Mouse (Mus musculus) midbrain, embryonic 16.5 days (tissue): ENCODE results near the gene Olfr446. TPM values are rescaled to one million over a fixed set of nuclear protein-coding genes. Genes with fewer than 3 reads are reported as not detected.

Experiments used
- ATAC-seq: fragments of 200-750 bp; cut with Nextera tagmentation; 2 replicates; pipeline ENCODE4 v1.8.0; 2017; ENCODE audit warnings: moderate TSS enrichment
- H3K27ac ChIP-seq: fragments of 300-500 bp; sonication (generic); 2 replicates; pipeline ENCODE4 v1.5.1; 2014; ENCODE audit warnings: mild to moderate bottlenecking, low read length, mixed read lengths
- H3K27me3 ChIP-seq: fragments of 300-500 bp; sonication (generic); 2 replicates; pipeline ENCODE4 v1.6.1; 2014; ENCODE audit warnings: low read depth, low read length, mixed read lengths; ENCODE audit not compliant: control insufficient read depth, insufficient read depth
- H3K36me3 ChIP-seq: fragments of 300-500 bp; sonication (generic); 2 replicates; pipeline ENCODE4 v1.6.1; 2014; ENCODE audit warnings: mild to moderate bottlenecking, low read length, moderate library complexity, mixed read lengths; ENCODE audit not compliant: control insufficient read depth, insufficient read depth
- H3K4me1 ChIP-seq: fragments of 300-500 bp; sonication (generic); 2 replicates; pipeline ENCODE4 v1.6.1; 2014; ENCODE audit warnings: mild to moderate bottlenecking, low read length, mixed read lengths; ENCODE audit not compliant: control insufficient read depth, insufficient read depth
- H3K4me2 ChIP-seq: fragments of 300-500 bp; sonication (generic); 2 replicates; pipeline ENCODE4 v1.6.1; 2014; ENCODE audit warnings: mild to moderate bottlenecking, low read length, mixed read lengths
- H3K4me3 ChIP-seq: fragments of 300-500 bp; sonication (generic); 2 replicates; pipeline ENCODE4 v1.5.1; 2014; ENCODE audit warnings: low read depth, mild to moderate bottlenecking, low read length, moderate library complexity, mixed read lengths
- H3K9ac ChIP-seq: fragments of 300-500 bp; sonication (generic); 2 replicates; pipeline ENCODE4 v1.6.1; 2014; ENCODE audit warnings: low read depth, low read length, mixed read lengths
- H3K9me3 ChIP-seq: fragments of 300-500 bp; sonication (generic); replicated peaks from 2 replicates; pipeline ENCODE4 v1.6.1; 2014; ENCODE audit warnings: mild to moderate bottlenecking, low read length, mixed read lengths; ENCODE audit not compliant: control insufficient read depth, poor library complexity, severe bottlenecking
- WGBS: fragments of 180-500 bp; shearing (Covaris S2); extraction: QIAGEN DNeasy Blood & Tissue Kit; methylation state at CpG from one replicate; pipeline ENCODE4 v1.1.7; 2014; 5-methylcytosine and 5-hydroxymethylcytosine counted together
- polyA plus RNA-seq: library from polyadenylated mRNA; unstranded; fragments of >200 nt; fragmentation: Nextera tagmentation; extraction: Ambion mirVana; gene quantifications from 2 replicates; pipeline ENCODE4 v1.2.1, GENCODE M21; 2015

Olfr446 gene
- not detected in 2 replicates for polyA plus RNA-seq

DNA sequence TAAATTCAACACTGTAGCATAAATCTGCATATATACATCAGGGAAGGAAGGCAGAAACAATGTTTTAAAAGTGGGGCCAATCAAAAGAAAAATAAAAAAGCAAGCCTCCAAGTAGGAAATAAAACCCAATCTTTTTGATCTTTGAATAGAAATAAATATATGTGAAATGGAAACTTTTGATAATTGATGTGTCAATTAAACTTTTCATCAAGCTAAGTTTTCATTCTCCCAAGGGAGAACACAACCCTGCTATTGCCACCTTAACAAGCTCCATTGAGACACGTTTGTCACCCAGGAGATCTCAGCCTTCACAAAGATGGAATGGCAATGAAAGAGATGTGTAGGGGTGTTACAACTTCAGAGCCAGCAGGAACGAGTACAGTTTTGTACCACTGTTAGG, at the start of gene Olfr446:
TSS of gene Olfr446 (plus strand) at position 301 of the 400 bp plus-strand sequence.
- H3K9me3 ChIP-seq = no peaks in the 10 kb centered on the region
- no peak within 1 kb of the TSS for H3K4me3 ChIP-seq
- no peak within 1 kb of the TSS for H3K9ac ChIP-seq
- no peak within 1 kb of the TSS for H3K27ac ChIP-seq
- no peak for ATAC-seq
- H3K36me3 ChIP-seq = no peaks in the 10 kb centered on the region
- no peaks in the 10 kb centered on the region for H3K4me1 ChIP-seq
- H3K27me3 ChIP-seq = no peaks in the 10 kb centered on the region
- H3K4me2 ChIP-seq = no peak within 1 kb of the TSS
- 69% methylated on average over 2 of the region's 2 CpGs for WGBS

DNA sequence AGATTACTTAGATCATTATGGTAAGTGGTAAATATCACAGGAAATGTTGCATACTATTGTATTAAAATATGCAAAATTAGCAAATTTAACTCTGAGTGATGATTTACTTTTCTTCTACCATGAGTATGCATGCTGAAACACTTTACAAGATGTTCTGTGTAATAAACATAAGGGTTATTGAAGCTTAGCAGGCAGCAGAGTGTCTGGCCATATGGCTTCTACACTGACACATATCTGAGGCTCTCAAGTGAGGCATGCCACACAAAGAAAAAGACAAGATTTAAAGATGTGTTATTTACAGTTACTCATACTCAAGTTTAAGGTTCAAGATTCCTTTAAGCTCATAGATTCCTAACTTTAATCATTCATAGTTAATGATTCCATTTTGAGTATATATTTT, 44.9 kb upstream of the Olfr446 start:
- no peak overlapping the region for H3K9ac ChIP-seq
- no peak overlapping the region for H3K4me2 ChIP-seq
- H3K9me3 ChIP-seq = no peaks in the 10 kb centered on the region
- no peaks in the 10 kb centered on the region for H3K4me1 ChIP-seq
- no peak overlapping the region for H3K27ac ChIP-seq
- no peak overlapping the region for H3K4me3 ChIP-seq
- H3K36me3 ChIP-seq = no peaks in the 10 kb centered on the region
- ATAC-seq = no peak
- no peaks in the 10 kb centered on the region for H3K27me3 ChIP-seq

DNA sequence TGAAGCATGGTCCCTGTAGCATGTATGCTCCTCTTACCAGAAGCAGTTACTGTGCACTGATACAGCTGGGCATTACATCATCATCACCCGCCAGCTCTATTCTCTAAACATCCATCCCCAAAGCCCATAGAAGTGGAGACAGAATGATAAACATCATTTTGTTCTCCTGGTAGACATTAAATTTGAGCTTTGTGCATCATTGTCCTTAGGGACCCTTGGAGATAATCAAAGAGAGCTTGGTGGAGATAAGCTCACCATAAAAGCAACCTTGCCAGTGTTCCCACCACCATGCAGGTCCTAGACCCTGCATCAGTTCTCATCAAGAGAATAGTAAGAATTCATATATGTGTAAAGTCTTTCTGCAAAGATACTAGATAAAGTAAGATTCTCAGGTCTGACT, 31.0 kb upstream of the Olfr446 start, which contains the start of gene Olfr448:
TSS of gene Olfr448 (plus strand) at position 301 of the 400 bp plus-strand sequence.
- Histone ChIP-seq H3K9me3 (no peaks in the 10 kb centered on the region), H3K27ac (no peak within 1 kb of the TSS)
- ATAC-seq = no peak

GRCm38 (mm10) chr6:42900345-42900744, 20.8 kb upstream of the Olfr446 start:
- ATAC-seq = no peak
- H3K4me3 ChIP-seq = no peak overlapping the region
- H3K27ac ChIP-seq = no peak overlapping the region
- no peak overlapping the region for H3K9ac ChIP-seq
- no peaks in the 10 kb centered on the region for H3K36me3 ChIP-seq
- H3K4me2 ChIP-seq = no peak overlapping the region
- H3K9me3 ChIP-seq = no peaks in the 10 kb centered on the region
- 28% methylated on average over 1 of the region's 1 CpGs for WGBS
- H3K27me3 ChIP-seq = no peaks in the 10 kb centered on the region
- no peaks in the 10 kb centered on the region for H3K4me1 ChIP-seq

More for the DNA sequence above, 31.0 kb upstream of the Olfr446 start, which contains the start of gene Olfr448:
- Histone ChIP-seq H3K4me2 (no peak within 1 kb of the TSS), H3K9ac (no peak within 1 kb of the TSS), H3K4me1 (no peaks in the 10 kb centered on the region), H3K27me3 (no peaks in the 10 kb centered on the region), H3K36me3 (no peaks in the 10 kb centered on the region), H3K4me3 (no peak within 1 kb of the TSS)
- 87% methylated on average over 1 of the region's 1 CpGs for WGBS

DNA sequence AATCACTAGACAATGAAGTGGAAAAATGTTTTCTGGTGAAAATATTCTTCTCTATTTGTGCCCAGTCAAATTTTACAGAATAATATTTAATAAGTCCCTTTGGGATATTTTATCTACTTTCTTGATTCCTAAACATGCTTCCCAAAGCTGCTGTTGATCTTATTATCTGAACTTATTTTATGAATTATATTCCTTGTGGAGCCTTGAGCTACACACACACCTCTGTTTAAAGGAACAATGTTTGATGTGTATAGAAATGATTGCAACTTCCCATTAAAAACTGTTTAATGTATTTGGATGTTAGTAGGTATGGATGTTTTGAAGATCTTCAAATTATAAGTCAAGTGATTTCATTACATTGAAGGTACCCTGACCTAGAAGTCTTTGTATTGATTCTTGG, 12.6 kb upstream of the Olfr446 start, which contains the start of gene Olfr447:
TSS of gene Olfr447 (plus strand) at position 301 of the 400 bp plus-strand sequence.
- Histone ChIP-seq H3K27me3 (no peaks in the 10 kb centered on the region), H3K9ac (no peak within 1 kb of the TSS), H3K4me3 (no peak within 1 kb of the TSS), H3K9me3 (no peaks in the 10 kb centered on the region), H3K36me3 (no peaks in the 10 kb centered on the region), H3K4me2 (no peak within 1 kb of the TSS), H3K4me1 (no peaks in the 10 kb centered on the region), H3K27ac (no peak within 1 kb of the TSS)
- no peak for ATAC-seq

GRCm38 (mm10) chr6:42948767-42949166, 27.6 kb downstream of the Olfr446 start, which contains the start of gene Olfr444:
Gene Olfr444, plus strand, starts transcription at chr6:42949067.
- H3K4me2 ChIP-seq = no peak within 1 kb of the TSS
- H3K36me3 ChIP-seq = no peaks in the 10 kb centered on the region
- no peak within 1 kb of the TSS for H3K9ac ChIP-seq
- H3K27ac ChIP-seq = no peak within 1 kb of the TSS
- no peak within 1 kb of the TSS for H3K4me3 ChIP-seq
- no peaks in the 10 kb centered on the region for H3K9me3 ChIP-seq
- WGBS = 83% methylated on average over 1 of the region's 1 CpGs
- H3K27me3 ChIP-seq = no peaks in the 10 kb centered on the region
- ATAC-seq = no peak
- H3K4me1 ChIP-seq = no peaks in the 10 kb centered on the region

- Histone ChIP-seq H3K9ac (no peak overlapping the region), H3K27ac (no peak overlapping the region), H3K4me3 (no peak overlapping the region), H3K4me1 (no peaks in the 10 kb centered on the region), H3K36me3 (no peaks in the 10 kb centered on the region), H3K4me2 (no peak overlapping the region), H3K9me3 (no peaks in the 10 kb centered on the region), H3K27me3 (no peaks in the 10 kb centered on the region)
- ATAC-seq = no peak
These were observed 59.2 kb downstream of the Olfr446 start for GRCm38 (mm10) chr6:42980377-42980776.

Other genes starting within 250 kb of the Olfr446 start
- 233 and 247 TPM in 2 replicates for gene Tcaf1, start 211.3 kb upstream of the Olfr446 start, polyA plus RNA-seq
- gene Olfr453, start 182.0 kb upstream of the Olfr446 start, polyA plus RNA-seq = not detected in 2 replicates
- not detected in 2 replicates for gene Olfr38, start 165.0 kb upstream of the Olfr446 start, polyA plus RNA-seq
- gene Olfr452, start 136.3 kb upstream of the Olfr446 start, polyA plus RNA-seq = not detected in 2 replicates
- not detected in 2 replicates for gene Olfr450, start 109.4 kb upstream of the Olfr446 start, polyA plus RNA-seq
- gene Olfr449, start 87.0 kb upstream of the Olfr446 start, polyA plus RNA-seq = not detected in 2 replicates
- gene Olfr448, start 30.9 kb upstream of the Olfr446 start, polyA plus RNA-seq = not detected in 2 replicates
- gene Olfr447, start 12.5 kb upstream of the Olfr446 start, polyA plus RNA-seq = not detected in 2 replicates
- not detected in 2 replicates for gene Olfr444, start 27.7 kb downstream of the Olfr446 start, polyA plus RNA-seq
- gene Olfr441, start 185.0 kb downstream of the Olfr446 start, polyA plus RNA-seq = not detected in 2 replicates
- not detected in 2 replicates for gene Olfr237-ps1, start 225.2 kb downstream of the Olfr446 start, polyA plus RNA-seq
- gene Olfr437, start 241.9 kb downstream of the Olfr446 start, polyA plus RNA-seq = 0.06 TPM in 1 of 2 replicates, not detected in the other